Mouse (Mus musculus): ENCODE results near the gene Tmem136. TPM values are rescaled to one million over a fixed set of nuclear protein-coding genes. Genes with fewer than 3 reads are reported as not detected.

The Tmem136 gene
- polyA plus RNA-seq, 1 experiment from 2014 or later, result 11.5 TPM

GRCm38 (mm10) chr9:43078711-43079110 is 37.7 kb downstream of the Tmem136 start:
- ATAC-seq (ENCODE audit: insufficient number of reproducible peaks, low FRiP score, low TSS enrichment, low read depth), result no peak

DNA sequence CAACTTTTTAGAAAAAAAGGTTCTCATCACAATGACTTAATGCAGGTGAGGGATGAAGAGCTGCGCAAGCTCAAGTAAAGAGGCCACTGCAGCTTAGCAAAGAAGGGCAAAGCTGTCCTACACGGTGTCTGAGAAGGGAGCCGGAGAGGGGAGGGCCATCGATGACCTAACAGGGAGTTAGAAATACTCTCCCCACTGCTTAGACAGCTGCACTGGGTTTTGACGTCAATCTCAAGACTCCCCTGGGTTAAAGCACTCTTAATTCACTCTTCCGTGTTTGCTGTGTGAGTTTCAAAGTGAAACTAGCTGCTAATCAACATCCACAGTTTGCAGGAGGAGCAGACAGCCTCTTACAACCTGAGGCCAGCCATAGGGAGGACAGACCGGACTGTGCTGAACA is 40.2 kb downstream of the Tmem136 start:
- Histone ChIP-seq H3K36me3 (ENCODE audit: control insufficient read depth, insufficient read depth, low read length) (no peaks in the 10 kb centered on the region), H3K4me1 (ENCODE audit: control insufficient read depth, insufficient read depth, low read length) (no peaks in the 10 kb centered on the region), H3K4me2 (ENCODE audit: low read depth, severe bottlenecking) (no peak overlapping the region), H3K9ac (ENCODE audit: low read length) (no peak overlapping the region), H3K27ac (replicated peaks; ENCODE audit: low read depth, low read length) (no peak overlapping the region), H3K9me3 (ENCODE audit: control insufficient read depth, low read length) (no peaks in the 10 kb centered on the region), H3K4me3 (ENCODE audit: low read depth, low read length) (no peak overlapping the region), H3K27me3 (ENCODE audit: control insufficient read depth, insufficient read depth, low read length) (no peaks in the 10 kb centered on the region)
- WGBS, result 82% methylated on average over 7 of the region's 7 CpGs
- ATAC-seq (ENCODE audit: insufficient number of reproducible peaks, low FRiP score, low TSS enrichment, low read depth), result no peak
- no peak for DNase-seq (ENCODE audit: low spot score)

More at GRCm38 (mm10) chr9:43078711-43079110, 37.7 kb downstream of the Tmem136 start:
- 92% methylated on average over 3 of the region's 3 CpGs for WGBS
- Histone ChIP-seq H3K4me3 (ENCODE audit: low read depth, low read length) (no peak overlapping the region), H3K27ac (replicated peaks; ENCODE audit: low read depth, low read length) (no peak overlapping the region), H3K9me3 (ENCODE audit: control insufficient read depth, low read length) (no peaks in the 10 kb centered on the region), H3K4me2 (ENCODE audit: low read depth, severe bottlenecking) (no peak overlapping the region), H3K9ac (ENCODE audit: low read length) (no peak overlapping the region), H3K4me1 (ENCODE audit: control insufficient read depth, insufficient read depth, low read length) (no peaks in the 10 kb centered on the region), H3K36me3 (ENCODE audit: control insufficient read depth, insufficient read depth, low read length) (no peaks in the 10 kb centered on the region), H3K27me3 (ENCODE audit: control insufficient read depth, insufficient read depth, low read length) (no peaks in the 10 kb centered on the region)
- DNase-seq (ENCODE audit: low spot score), result no peak

DNA sequence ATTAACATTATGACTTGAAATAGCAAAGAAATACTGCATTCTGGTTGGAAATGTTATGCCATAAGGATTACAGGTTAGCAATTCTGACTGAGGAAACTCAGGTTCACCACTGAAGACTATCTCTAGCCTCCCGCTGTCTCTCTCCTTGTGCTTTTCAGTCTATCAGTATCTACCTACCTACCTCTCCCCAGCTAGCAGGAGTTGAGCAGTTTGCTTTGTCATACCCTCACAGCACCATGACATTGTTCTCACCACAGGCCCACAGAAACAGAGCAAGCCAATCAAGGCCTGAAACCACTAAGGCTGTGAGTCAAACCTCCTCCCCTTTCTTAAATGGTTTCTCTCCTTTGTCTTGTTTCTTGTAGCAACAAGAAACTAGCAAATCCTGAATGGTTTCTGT is 41.8 kb downstream of the Tmem136 start:
- H3K4me1 ChIP-seq (ENCODE audit: control insufficient read depth, insufficient read depth, low read length), result no peaks in the 10 kb centered on the region
- DNase-seq (ENCODE audit: low spot score) (no peak), ATAC-seq (ENCODE audit: insufficient number of reproducible peaks, low FRiP score, low TSS enrichment, low read depth) (no peak)
- no peak overlapping the region for H3K4me3 ChIP-seq (ENCODE audit: low read depth, low read length)
- H3K9ac ChIP-seq (ENCODE audit: low read length), result no peak overlapping the region
- no peaks in the 10 kb centered on the region for H3K9me3 ChIP-seq (ENCODE audit: control insufficient read depth, low read length)
- H3K27ac ChIP-seq (replicated peaks; ENCODE audit: low read depth, low read length), result no peak overlapping the region
- H3K36me3 ChIP-seq (ENCODE audit: control insufficient read depth, insufficient read depth, low read length), result no peaks in the 10 kb centered on the region
- H3K4me2 ChIP-seq (ENCODE audit: low read depth, severe bottlenecking), result no peak overlapping the region
- H3K27me3 ChIP-seq (ENCODE audit: control insufficient read depth, insufficient read depth, low read length), result no peaks in the 10 kb centered on the region
- 100% methylated on average over 1 of the region's 1 CpGs for WGBS

GRCm38 (mm10) chr9:43071741-43072140 is 44.6 kb downstream of the Tmem136 start:
- Histone ChIP-seq H3K4me3 (ENCODE audit: low read depth, low read length) (no peak overlapping the region), H3K4me2 (ENCODE audit: low read depth, severe bottlenecking) (no peak overlapping the region), H3K9ac (ENCODE audit: low read length) (no peak overlapping the region), H3K9me3 (ENCODE audit: control insufficient read depth, low read length) (no peaks in the 10 kb centered on the region), H3K27ac (replicated peaks; ENCODE audit: low read depth, low read length) (no peak overlapping the region), H3K36me3 (ENCODE audit: control insufficient read depth, insufficient read depth, low read length) (no peaks in the 10 kb centered on the region), H3K4me1 (ENCODE audit: control insufficient read depth, insufficient read depth, low read length) (no peaks in the 10 kb centered on the region), H3K27me3 (ENCODE audit: control insufficient read depth, insufficient read depth, low read length) (no peaks in the 10 kb centered on the region)
- ATAC-seq (ENCODE audit: insufficient number of reproducible peaks, low FRiP score, low TSS enrichment, low read depth) (no peak), DNase-seq (ENCODE audit: low spot score) (no peak)
- 45% methylated on average over 2 of the region's 2 CpGs for WGBS

DNA sequence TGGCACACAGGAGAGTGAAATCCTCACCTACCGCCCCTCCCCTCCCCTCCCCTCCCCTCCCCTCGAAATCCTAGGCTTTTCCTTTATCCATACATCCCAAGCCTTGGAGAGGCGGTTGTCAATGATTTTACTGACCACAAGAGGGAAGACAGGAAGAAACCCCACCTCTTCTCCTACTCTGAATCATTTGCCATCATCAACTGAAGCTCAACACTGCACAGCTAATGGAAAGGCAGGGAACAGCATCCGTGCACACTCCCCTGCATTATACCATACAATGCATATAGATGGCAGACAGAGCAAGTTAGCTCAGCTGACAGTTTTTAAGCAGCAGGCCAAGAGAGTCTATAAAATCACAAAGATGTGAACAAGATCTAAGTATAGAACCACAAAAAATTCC is 45.2 kb downstream of the Tmem136 start:
- Histone ChIP-seq H3K36me3 (ENCODE audit: control insufficient read depth, insufficient read depth, low read length) (no peaks in the 10 kb centered on the region), H3K4me3 (ENCODE audit: low read depth, low read length) (no peak overlapping the region), H3K9ac (ENCODE audit: low read length) (no peak overlapping the region), H3K4me1 (ENCODE audit: control insufficient read depth, insufficient read depth, low read length) (no peaks in the 10 kb centered on the region), H3K9me3 (ENCODE audit: control insufficient read depth, low read length) (no peaks in the 10 kb centered on the region), H3K27me3 (ENCODE audit: control insufficient read depth, insufficient read depth, low read length) (no peaks in the 10 kb centered on the region), H3K27ac (replicated peaks; ENCODE audit: low read depth, low read length) (no peak overlapping the region), H3K4me2 (ENCODE audit: low read depth, severe bottlenecking) (no peak overlapping the region)
- 28% methylated on average over 4 of the region's 4 CpGs for WGBS
- DNase-seq (ENCODE audit: low spot score), result no peak
- ATAC-seq (ENCODE audit: insufficient number of reproducible peaks, low FRiP score, low TSS enrichment, low read depth), result no peak

- WGBS, result 79% methylated on average over 4 of the region's 4 CpGs
- ATAC-seq (ENCODE audit: insufficient number of reproducible peaks, low FRiP score, low TSS enrichment, low read depth), result no peak
- Histone ChIP-seq H3K36me3 (ENCODE audit: control insufficient read depth, insufficient read depth, low read length) (no peaks in the 10 kb centered on the region), H3K4me2 (ENCODE audit: low read depth, severe bottlenecking) (no peak overlapping the region), H3K9ac (ENCODE audit: low read length) (no peak overlapping the region), H3K9me3 (ENCODE audit: control insufficient read depth, low read length) (no peaks in the 10 kb centered on the region), H3K27ac (replicated peaks; ENCODE audit: low read depth, low read length) (no peak overlapping the region), H3K27me3 (ENCODE audit: control insufficient read depth, insufficient read depth, low read length) (no peaks in the 10 kb centered on the region), H3K4me1 (ENCODE audit: control insufficient read depth, insufficient read depth, low read length) (no peaks in the 10 kb centered on the region), H3K4me3 (ENCODE audit: low read depth, low read length) (no peak overlapping the region)
- no peak for DNase-seq (ENCODE audit: low spot score)
These were observed 45.8 kb downstream of the Tmem136 start for GRCm38 (mm10) chr9:43070566-43070965.

- no peak overlapping the region for H3K4me2 ChIP-seq (ENCODE audit: low read depth, severe bottlenecking)
- no peaks in the 10 kb centered on the region for H3K4me1 ChIP-seq (ENCODE audit: control insufficient read depth, insufficient read depth, low read length)
- DNase-seq (ENCODE audit: low spot score), result no peak
- no peak overlapping the region for H3K4me3 ChIP-seq (ENCODE audit: low read depth, low read length)
- ATAC-seq (ENCODE audit: insufficient number of reproducible peaks, low FRiP score, low TSS enrichment, low read depth), result no peak
- H3K9me3 ChIP-seq (ENCODE audit: control insufficient read depth, low read length), result no peaks in the 10 kb centered on the region
- 78% methylated on average over 2 of the region's 2 CpGs for WGBS
- H3K36me3 ChIP-seq (ENCODE audit: control insufficient read depth, insufficient read depth, low read length), result no peaks in the 10 kb centered on the region
- H3K9ac ChIP-seq (ENCODE audit: low read length), result no peak overlapping the region
- no peaks in the 10 kb centered on the region for H3K27me3 ChIP-seq (ENCODE audit: control insufficient read depth, insufficient read depth, low read length)
- no peak overlapping the region for H3K27ac ChIP-seq (replicated peaks; ENCODE audit: low read depth, low read length)
These were observed 46.2 kb downstream of the Tmem136 start for GRCm38 (mm10) chr9:43070153-43070552.

GRCm38 (mm10) chr9:43067896-43068295 is 48.5 kb downstream of the Tmem136 start:
- Histone ChIP-seq H3K9ac (ENCODE audit: low read length) (no peak overlapping the region), H3K4me2 (ENCODE audit: low read depth, severe bottlenecking) (no peak overlapping the region), H3K27me3 (ENCODE audit: control insufficient read depth, insufficient read depth, low read length) (no peaks in the 10 kb centered on the region), H3K9me3 (ENCODE audit: control insufficient read depth, low read length) (no peaks in the 10 kb centered on the region), H3K36me3 (ENCODE audit: control insufficient read depth, insufficient read depth, low read length) (no peaks in the 10 kb centered on the region), H3K4me3 (ENCODE audit: low read depth, low read length) (no peak overlapping the region), H3K27ac (replicated peaks; ENCODE audit: low read depth, low read length) (no peak overlapping the region), H3K4me1 (ENCODE audit: control insufficient read depth, insufficient read depth, low read length) (no peaks in the 10 kb centered on the region)
- WGBS, result 91% methylated on average over 3 of the region's 3 CpGs
- ATAC-seq (ENCODE audit: insufficient number of reproducible peaks, low FRiP score, low TSS enrichment, low read depth) (no peak), DNase-seq (ENCODE audit: low spot score) (no peak)

- DNase-seq (ENCODE audit: low spot score) (no peak), ATAC-seq (ENCODE audit: insufficient number of reproducible peaks, low FRiP score, low TSS enrichment, low read depth) (no peak)
- Histone ChIP-seq H3K27me3 (ENCODE audit: control insufficient read depth, insufficient read depth, low read length) (no peaks in the 10 kb centered on the region), H3K4me2 (ENCODE audit: low read depth, severe bottlenecking) (no peak overlapping the region), H3K9me3 (ENCODE audit: control insufficient read depth, low read length) (no peaks in the 10 kb centered on the region), H3K27ac (replicated peaks; ENCODE audit: low read depth, low read length) (no peak overlapping the region), H3K9ac (ENCODE audit: low read length) (no peak overlapping the region), H3K4me3 (ENCODE audit: low read depth, low read length) (no peak overlapping the region), H3K4me1 (ENCODE audit: control insufficient read depth, insufficient read depth, low read length) (no peaks in the 10 kb centered on the region), H3K36me3 (ENCODE audit: control insufficient read depth, insufficient read depth, low read length) (no peaks in the 10 kb centered on the region)
- 74% methylated on average over 4 of the region's 4 CpGs for WGBS
These were observed 51.1 kb downstream of the Tmem136 start for GRCm38 (mm10) chr9:43065231-43065630.

Measured in limb, embryonic 11.5 days (tissue).